Mouse (Mus musculus) lung, postnatal 14 days (tissue): Measurements from ENCODE around the gene Syne3.

Experiments
- DNase-seq: peaks from one replicate; pipeline ENCODE4 v3.0.0; 2021

The Syne3 gene

DNA sequence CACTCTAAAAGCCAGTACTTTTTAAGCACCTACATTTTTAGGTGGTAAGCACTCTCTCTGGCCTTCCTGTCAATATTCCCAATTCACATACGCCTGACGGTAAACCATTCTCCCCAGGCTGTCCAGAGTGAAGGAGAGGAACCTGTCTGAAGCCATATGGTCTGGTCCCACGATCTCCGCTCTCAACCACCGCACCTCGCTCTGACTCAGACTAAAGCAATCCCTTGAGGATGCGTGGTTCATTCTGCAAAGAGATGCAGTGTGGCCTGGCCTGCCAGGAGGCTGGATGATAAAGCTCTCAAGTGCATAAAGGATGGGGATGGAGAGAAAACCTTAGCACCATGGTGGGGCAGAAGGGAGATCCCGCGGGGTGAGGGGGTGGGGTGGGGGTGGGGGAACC lies 49.6 kb downstream of the Syne3 start:
- no peak for DNase-seq

GRCm38 (mm10) chr12:104958263-104958662 lies 51.3 kb downstream of the Syne3 start:
- DNase-seq = no peak

GRCm38 (mm10) chr12:104957165-104957564 lies 52.4 kb downstream of the Syne3 start:
- DNase-seq = no peak

- DNase-seq = no peak
Observed at GRCm38 (mm10) chr12:104956406-104956805, 53.2 kb downstream of the Syne3 start.

DNA sequence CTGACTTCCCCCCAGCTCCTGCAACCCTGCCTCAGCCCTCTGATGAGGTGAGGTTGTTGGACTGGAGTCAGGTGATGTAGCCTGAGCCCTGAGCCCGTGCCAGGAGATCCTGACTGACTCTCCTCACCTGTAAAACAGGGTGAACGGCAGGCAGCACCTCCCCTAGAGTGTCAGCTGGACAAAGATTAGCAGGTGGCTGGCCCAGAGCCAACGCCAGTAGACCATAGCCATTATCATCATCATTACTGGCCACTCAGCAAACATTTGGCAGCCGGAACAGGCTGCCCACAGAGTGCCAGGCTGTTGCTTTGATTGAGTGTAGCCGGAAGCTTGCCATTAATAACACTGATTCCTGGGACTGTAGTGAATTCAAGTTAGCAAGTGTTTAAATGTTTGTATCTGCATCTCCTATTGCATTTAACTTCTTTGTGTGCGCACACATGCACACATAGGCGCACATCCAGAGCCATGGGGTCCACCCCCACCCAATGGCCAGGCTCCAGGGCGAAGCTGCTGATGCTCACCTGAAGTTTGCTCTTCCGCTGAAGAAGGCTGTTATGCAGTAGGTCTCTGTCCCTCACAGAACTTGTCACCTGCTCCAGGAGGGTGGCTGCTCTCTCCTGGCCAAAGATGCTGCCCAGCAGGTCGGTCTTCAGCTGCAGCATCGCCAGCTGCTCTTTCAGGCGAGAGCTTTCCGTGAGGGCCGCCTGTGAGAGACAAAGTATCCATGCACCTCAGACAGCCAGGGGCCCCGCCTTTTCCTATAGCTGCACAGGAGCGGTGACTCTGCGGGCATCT lies 54.4 kb downstream of the Syne3 start:
- DNase-seq = no peak

DNA sequence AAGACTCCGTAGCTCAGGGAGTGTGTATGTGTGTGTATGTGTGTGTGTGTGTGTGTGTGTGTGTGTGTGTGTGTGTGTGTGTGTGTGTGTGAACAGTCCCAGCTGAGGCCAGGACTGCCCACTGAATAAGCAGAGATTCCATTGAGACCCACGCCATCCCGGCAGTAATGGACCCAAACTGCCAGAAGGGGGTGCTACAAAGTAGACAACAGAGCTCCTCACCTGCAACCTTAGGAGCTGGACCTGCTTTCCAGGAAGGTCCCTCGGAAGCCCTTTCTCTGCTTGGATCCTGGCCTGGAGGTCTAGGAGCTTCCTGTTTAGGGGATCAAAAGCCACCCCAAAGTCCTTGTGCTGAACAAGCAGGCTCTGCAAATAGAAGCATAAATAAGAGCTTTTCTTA lies 55.7 kb downstream of the Syne3 start:
- DNase-seq = peak; percentile 69

DNA sequence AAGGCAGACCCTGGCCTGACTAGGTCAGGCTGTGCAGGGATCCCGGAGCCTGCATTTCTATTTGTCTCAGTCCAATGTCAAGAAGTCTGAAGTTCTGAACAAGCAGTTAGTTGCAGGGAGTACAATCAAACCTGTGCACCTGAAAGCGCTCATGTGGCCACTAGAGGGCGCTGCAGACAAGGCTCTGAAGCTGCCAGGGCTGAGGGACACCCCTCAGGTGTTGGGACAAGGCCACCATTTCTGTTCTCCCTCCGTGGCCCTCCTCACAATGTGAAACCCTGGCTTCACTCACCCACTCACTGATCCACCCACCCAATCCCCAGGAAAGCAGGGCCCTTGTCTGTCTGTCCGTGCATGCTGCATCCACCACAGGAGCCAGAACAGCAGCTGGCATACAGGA lies 57.2 kb downstream of the Syne3 start:
- DNase-seq = peak; percentile 86

DNA sequence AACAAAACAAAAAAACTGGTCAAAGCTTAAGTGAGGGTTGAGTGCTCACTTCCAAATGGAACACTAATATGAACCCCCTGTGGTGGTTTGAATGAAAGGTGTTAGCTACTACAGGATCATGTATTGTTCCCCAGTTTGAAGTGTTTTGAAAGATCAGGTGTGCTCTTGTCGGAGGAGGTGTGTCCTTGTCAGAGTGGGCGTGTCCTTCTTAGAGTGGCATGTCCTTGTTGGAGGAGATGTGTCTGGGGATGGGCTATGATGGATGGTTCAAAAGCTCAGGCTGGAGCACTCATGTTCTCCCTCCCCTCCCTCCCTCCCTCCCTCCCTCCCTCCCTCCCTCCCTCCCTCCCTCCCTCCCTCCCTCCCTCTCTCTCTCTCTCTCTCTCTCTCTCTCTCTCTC lies 61.7 kb downstream of the Syne3 start:
- no peak for DNase-seq

DNA sequence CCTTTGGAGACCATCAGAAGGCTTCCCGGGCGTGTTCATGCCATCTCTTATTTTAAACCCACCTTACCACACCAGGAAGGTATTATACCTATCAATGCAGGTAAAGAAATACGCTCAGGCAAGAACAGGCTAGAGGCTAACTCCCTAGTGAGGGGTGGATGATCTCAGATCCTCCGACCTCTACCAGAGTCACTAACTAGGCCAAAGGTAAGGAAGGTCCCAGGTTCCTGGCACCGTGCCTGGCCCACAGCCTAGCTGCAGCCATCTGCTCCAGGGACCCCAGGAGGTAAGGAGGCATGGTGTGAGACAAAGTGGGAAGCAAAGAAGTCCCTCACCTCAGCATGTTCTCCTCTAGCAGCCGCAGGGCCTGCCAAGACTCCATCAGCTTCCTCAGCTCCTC lies 63.4 kb downstream of the Syne3 start:
- no peak for DNase-seq

DNA sequence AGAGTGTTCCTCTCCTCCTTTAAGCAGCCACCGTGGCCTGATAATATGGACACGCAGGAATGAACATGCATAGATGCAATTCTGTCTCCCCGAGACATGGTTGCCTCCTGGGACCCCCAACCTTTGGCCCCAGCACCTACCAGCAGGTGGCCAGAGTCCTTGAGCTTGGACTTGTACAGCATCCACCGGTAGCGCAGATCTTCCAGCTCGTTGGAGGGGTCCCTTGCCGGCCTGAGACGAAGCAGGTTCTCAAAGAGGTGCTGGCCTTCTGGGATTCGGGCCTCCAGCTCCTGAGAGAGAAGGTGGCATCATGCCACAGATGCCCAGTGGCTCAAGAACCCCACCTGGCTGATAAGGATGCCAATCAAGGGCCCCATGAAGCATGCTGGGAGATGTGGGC lies 69.1 kb downstream of the Syne3 start:
- DNase-seq = no peak

DNA sequence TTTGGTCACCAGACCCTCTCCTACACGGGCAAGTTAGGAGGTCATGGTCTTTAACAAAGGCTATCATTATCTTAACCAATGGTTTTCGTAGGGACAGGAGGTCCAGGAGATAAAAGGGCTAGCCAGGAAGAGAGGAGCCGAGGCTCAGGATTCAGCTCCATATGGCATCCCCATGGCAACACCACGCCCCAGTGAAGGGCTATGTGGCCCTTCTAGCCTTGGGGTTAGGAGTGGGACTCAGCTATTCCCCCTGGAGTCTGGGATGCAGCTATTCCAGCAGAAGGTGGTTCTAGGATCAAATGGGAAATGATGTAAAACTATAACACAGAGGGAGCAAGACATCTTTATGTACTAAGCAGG lies 69.6 kb downstream of the Syne3 start:
- DNase-seq = no peak

GRCm38 (mm10) chr12:104939372-104940026 lies 70.1 kb downstream of the Syne3 start:
- peak; percentile 79 for DNase-seq

DNA sequence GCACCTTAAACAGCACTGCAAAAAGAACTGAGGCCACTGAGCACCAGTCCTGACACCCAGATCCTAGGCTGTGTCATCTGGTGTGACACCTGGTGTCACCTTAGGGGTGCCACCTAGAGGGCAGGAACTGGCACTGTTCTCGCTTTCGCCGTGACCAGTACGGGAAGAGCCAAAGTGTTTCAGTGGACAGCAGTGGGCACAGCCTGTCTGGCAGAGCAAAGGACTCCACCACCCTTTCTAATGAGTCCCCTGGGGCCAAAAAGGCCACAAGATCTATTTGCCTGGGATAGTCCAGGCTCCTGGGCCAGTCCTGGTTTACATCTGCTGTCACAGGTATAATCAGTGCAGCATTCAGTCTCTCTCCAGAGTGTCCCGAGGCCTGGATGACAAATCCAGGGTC lies 70.7 kb downstream of the Syne3 start:
- DNase-seq = peak; percentile 14

- peak; percentile 22 for DNase-seq
Observed at GRCm38 (mm10) chr12:104936223-104936622, 73.4 kb downstream of the Syne3 start.

- DNase-seq = no peak
Observed at GRCm38 (mm10) chr12:104935144-104935543, 74.5 kb downstream of the Syne3 start.

DNA sequence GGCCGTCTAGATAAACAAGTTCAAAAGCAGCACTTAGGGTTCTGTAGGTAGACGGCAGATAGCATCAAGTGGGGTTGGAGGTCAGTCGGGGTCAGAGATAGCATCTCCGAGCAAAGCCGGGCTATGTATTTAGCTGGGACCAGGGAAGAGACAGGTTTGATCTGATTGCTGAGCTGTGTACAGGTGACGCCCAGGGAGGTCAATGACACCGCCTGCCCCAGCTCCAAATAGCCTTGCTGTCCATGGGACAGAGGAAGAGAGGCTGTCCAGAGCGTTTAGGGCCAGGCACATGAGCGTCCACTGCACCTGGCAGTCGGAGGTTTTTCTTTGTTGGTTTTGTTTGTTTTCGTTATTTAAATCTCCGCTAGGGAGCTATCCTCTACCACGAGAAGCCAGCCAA lies 75.8 kb downstream of the Syne3 start:
- DNase-seq = no peak

GRCm38 (mm10) chr12:104933217-104933616 lies 76.4 kb downstream of the Syne3 start:
- DNase-seq = peak; percentile 16

GRCm38 (mm10) chr12:104925765-104926164 lies 83.8 kb downstream of the Syne3 start:
- DNase-seq = no peak

DNA sequence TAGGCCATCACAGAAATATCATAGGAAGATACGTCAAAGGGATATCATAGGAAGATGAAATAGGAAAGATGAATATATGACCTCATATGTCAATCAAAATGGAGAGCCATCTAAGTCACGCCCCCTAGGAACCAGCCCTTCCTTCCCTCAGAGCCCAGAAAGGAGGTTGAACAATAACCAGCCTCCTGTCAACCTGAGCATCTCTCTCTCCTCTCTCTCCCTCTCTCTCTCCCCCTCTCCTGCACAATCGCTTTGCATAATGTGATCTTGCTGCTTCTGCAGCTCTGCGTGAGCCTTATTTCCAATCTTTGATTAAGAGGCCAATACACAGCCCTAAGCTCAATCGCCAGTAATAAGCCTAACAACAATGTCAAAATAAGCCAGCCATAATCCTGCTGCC lies 84.6 kb downstream of the Syne3 start:
- DNase-seq = no peak

DNA sequence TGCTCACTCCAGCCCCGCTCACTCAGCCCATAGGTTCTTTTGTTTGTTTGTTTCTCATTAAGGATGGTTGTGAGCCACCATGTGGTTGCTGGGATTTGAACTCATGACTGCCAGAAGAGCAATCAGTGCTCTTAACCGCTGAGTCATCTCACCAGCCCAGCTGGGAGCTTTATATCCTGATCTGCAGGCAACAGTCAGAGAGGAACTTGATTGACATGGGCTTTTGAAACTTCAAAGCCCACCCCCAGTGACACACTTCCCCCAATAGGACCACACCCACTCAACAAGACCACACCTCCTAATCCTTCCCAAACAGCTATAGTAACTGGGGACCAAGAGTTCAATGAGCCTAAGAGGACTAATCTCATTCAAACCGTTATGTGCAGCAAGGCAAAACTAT lies 85.1 kb downstream of the Syne3 start:
- no peak for DNase-seq

GRCm38 (mm10) chr12:104923948-104924388 lies 85.6 kb downstream of the Syne3 start:
- no peak for DNase-seq

DNA sequence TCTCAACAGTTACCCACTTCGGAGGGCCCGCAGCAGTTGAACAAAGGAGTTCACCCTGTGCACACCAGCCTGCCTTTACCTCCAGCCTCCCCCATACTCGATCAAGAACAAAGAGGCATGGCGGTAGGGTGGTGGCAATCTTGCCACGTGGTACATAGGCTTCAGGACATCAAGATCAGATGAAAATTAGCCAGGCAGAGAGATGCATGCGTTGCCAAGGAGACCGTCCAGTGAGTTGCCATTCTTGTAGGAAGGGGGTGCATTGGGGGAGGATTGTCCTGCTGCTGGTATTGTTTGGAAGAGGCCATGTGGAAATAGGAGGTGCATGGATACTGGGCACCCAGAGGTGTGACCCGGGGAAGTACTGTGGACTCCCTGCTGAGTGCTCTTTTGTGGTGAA lies 87.0 kb downstream of the Syne3 start:
- DNase-seq = no peak

DNA sequence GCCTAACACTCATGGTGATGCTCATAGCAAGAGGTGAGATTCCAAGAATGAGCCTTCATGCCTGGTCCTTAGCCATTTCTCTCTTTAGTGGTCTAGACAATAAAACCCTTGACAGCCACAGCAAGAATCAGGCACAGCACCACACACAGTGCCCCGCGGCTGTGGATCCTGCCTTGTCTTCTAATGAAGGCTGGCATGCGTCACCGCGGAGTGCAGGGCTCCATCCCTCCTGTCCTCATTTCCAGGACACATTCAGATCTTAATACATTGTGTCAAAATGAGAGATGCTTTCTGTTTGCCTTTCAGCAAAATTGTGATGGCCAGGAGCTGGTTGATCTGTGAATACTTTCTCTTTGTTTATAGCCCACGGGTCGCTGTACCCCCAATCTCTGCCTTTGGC lies 88.5 kb downstream of the Syne3 start:
- DNase-seq = no peak

- DNase-seq = no peak
Observed at GRCm38 (mm10) chr12:104919247-104919646, 90.4 kb downstream of the Syne3 start.

DNA sequence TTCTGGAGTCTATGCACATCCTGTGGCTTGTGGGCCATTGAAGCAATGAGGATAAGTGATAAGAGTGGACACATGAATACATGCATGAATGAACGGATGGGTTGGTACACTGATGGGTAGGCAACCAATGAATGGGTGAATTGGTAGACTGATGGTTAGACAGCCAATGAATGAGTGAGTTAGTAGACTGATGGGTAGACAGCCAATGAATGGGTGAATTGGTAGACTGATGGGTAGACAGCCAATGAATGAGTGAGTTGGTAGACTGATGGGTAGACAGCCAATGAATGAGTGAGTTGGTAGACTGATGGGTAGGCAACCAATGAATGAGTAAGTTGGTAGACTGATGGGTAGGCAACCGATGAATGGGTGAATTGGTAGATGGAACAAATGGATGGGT lies 91.7 kb downstream of the Syne3 start:
- DNase-seq = no peak
